1 mouse cellular context compared by ENCODE assay signal in genomic region chr2:32304145-32304832, GRCm38 (mm10).
TF ChIP-seq lines count a peak whose summit lies in the region.

No protein-coding gene starts in this region.

TF ChIP-seq in CH12.LX, 34 proteins besides CTCF, POLR2A, EP300 and RAD21:
- peak; percentile 49 for TF ChIP-seq SMC3 (IDR thresholded peaks at IDR 0.05; ENCODE audit: low read depth, low read length)
- TF ChIP-seq NRF1 (IDR thresholded peaks at IDR 0.05; ENCODE audit: low read depth, low read length): no peak
